Mouse (Mus musculus) liver, adult 2 months (tissue): ENCODE data around the gene Ncmap.

Source experiments
- CTCF ChIP-seq: fragments of 200-500 bp; IDR thresholded peaks from 2 replicates; pipeline ENCODE4 v1.5.1; 2011; ENCODE audit warnings: low read depth, low read length, control low read depth
- POLR2A ChIP-seq: fragments of 200-500 bp; IDR thresholded peaks from 2 replicates; pipeline ENCODE4 v1.6.1; 2011; ENCODE audit warnings: low read length, control low read depth; ENCODE audit not compliant: insufficient read depth; ENCODE audit errors: extremely low read depth

- TF ChIP-seq CTCF (peak; percentile 94), POLR2A (no peak)
Measured at GRCm38 (mm10) chr4:135382316-135382715, 15.7 kb downstream of the Ncmap start.
